Mouse (Mus musculus) adrenal gland, postnatal 4 days (tissue): ENCODE data around the gene Zfp992. TPM values are rescaled to one million over a fixed set of nuclear protein-coding genes. Genes with fewer than 3 reads are reported as not detected.
"Not testable (repeated sequence)": the region's sequence is repeated elsewhere in the genome, so short reads cannot be mapped to it uniquely, and the experiment has no call there.

Source experiments
- DNase-seq, 2 experiments: peaks; one replicate each; pipeline ENCODE4 v3.0.0; 2021 to 2022; ENCODE audit warnings: low spot score in 2 of 2, mixed read lengths in 2 of 2
- long read RNA-seq, 2 experiments: library from polyadenylated mRNA; stranded (forward); transcript quantifications; one replicate each; pipeline ENCODE4 v2.0.0; 2021
- total RNA-seq, 2 experiments: library from RNA; stranded (reverse); gene quantifications; 2 replicates each; pipeline ENCODE4 v1.2.3; 2021

Zfp992 gene
- 10 to 100 TPM; 12.0 to 13.9 TPM for total RNA-seq
- long read RNA-seq, experiment 1 = 0 reads
- long read RNA-seq, experiment 2, partial matches to known transcripts = 3 of 16 reads
- long read RNA-seq, experiment 2, other reads (novel, unspliced or antisense) = 13 of 16 reads

DNA sequence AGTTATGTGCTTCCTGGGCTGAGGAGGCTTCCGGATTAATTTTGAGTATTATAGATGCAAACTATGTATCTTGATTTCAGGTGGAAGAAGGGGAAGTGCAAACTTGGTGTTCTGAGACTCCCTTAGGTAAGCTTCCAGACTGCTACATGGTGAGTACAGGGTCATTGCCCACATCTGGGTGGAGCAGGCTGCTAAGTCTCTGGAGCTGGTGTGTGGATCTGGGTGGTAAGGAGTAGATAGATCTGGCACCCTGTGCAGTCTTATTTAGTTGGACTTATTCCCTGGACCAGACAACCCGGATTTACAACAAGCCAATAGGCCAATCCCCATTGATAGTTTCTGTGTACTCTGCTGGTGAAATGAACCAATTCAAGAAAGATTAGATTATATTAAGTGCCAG is at the start of gene Zfp992:
Gene Zfp992 (plus strand): TSS at position 74 of the 400 bp plus-strand sequence.
- DNase-seq = not testable (repeated sequence)

DNA sequence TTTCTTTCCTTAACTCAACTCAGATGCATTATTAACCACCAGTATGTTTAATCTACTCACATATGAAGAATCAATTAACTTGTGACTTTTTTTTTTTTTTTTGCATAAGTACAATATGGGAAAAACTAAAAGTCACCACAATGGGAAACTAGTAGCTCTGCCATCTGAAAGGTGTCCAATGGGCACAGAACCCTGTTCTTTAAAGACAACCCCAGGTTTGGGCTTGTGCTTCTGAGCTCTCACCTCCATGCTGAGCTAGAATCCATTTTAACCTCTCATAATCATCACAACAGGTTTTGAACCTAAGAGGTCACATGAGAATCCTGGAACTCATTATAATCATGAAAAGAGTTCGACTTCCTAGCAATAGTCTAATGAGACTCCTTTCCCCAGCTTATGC is 19.4 kb upstream of the Zfp992 start:
- DNase-seq = not testable (repeated sequence)

DNA sequence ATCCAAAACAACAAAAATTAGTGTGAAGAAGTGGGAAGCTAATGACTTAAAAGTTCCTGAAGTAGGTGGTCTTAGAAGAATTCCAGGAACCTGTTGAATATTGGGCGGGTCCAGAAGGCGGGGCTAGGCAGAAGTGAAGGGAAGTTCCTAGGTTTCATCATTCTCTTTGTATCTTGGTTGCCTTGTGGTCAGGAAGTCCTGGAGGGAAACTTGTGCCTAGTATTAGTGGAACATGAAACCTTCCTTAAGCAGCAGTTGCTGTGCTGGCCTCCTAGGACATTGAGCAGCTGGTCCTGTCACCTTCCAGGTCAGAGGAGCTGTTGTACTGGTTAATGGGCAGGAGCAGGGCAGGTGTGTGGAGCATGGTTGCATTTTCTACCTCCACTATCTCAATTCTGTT is 17.9 kb upstream of the Zfp992 start:
- DNase-seq = not testable (repeated sequence)

DNA sequence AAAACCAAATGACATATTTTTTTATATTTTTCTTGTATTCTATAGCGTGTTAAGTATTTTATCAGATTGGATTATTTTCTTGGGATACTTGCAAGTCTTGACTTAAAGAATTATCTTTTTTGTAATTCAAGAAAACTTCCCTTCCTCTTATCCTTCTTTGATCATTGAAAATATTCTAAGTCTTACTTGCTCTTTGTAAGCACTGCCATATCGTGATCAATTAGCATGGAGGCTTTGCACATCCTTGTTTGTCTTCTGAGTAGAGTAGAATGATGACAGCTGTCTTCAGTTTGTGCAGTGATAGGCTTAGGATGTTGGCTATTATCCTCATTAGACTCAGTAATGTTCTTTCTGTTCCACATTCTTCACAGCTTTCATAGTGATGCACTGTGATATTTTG is 13.3 kb upstream of the Zfp992 start:
- not testable (repeated sequence) for DNase-seq

- not testable (repeated sequence) for DNase-seq
Observed at GRCm38 (mm10) chr4:146437256-146437655, 11.6 kb upstream of the Zfp992 start.

DNA sequence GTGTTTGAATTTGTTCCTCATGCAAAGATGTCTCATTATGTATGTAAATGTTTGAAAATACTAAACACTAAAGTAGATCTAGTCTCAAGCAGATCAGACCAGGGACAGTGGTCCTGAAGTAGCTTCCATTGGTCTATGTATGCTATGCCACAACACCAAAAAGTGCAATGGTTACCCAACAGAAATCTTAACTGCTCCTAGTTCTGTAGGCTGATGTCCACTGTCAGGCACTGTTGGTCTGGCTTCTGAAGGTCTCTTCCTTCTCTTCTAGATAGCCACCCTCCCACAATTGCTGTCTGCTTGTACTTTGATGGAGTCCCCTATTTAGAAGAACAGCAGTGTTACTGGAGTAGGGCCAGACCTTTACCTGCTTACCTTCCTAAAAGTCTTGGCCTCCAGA is 4.5 kb upstream of the Zfp992 start:
- DNase-seq = not testable (repeated sequence)

DNA sequence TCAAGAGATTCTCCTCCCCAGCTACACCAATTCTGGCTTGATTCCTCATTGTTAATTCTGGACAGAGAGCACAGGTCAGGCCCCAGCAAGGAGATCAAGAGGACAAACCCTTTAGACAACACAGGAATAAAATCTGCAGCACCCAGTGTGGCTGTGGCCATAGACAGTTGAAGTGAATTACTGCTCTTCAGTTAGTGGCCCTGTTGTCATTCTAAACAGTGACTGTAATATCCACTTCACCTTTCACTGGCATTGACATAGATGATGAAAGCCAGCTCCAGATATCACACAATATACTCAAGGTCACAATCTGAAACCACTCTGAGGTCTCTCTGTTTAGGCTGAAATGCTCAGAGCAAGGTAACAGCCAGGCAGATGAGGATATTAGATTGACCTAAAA is 3.7 kb upstream of the Zfp992 start:
- DNase-seq = not testable (repeated sequence)

DNA sequence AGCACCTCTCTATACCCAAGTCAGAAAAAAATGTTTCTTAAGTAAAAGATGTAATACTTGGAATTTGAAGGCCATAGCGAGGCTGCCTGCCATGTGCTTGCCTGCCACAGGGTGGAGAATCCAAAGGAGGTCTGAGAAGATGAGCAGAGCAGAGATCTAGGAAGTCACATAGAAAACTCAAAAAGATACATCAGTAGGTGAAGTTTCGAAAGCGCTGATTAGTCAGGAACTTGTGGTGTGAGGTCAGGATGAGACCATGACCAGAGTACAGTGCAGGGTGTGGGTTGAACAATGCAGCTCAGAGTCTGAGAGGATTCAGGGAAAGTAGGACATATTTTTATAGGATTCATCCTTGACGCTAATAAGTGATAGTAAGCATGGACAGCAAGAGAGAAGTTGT is 2.7 kb upstream of the Zfp992 start:
- DNase-seq = not testable (repeated sequence)

DNA sequence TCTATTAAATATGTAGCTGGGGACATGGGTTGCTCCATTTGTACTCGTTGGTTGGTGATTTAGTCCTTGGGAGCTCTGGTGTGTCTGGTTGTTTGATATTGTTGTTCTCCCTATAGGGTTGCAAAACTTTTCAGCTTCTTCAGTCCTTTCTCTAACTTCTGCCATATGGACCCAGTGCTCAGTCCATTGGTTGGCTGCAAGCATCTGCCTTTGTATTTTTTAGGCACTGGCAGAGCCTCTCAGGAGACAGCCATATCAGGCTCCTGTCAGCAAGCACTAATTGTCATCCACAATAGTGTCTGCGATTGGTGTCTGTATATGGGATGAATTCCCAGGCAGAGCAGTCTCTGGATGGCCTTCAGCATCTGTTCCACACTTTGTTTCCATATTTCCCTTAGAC is 1.8 kb upstream of the Zfp992 start:
- DNase-seq = not testable (repeated sequence)

DNA sequence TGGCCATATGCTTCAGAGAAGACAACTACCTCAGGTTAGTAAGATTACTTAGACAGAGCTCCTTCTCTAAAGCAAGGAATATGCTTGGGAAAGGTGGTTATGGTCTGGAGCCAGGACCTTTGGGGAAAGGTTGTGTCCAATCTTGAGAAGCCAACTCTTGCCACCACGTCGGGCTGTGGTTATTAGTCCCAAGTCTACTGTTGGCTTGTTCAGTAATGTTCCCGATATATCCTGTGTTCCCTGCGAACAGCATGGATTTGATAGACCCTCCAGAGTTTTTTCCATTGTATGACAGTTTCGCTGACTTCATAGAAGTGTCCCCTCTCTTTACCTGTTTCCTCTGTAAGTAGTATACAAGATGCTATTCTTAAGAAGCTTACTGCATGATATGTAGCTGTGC is 888 bp downstream of the Zfp992 start:
- not testable (repeated sequence) for DNase-seq

GRCm38 (mm10) chr4:146452576-146452975 is 3.8 kb downstream of the Zfp992 start:
- not testable (repeated sequence) for DNase-seq

DNA sequence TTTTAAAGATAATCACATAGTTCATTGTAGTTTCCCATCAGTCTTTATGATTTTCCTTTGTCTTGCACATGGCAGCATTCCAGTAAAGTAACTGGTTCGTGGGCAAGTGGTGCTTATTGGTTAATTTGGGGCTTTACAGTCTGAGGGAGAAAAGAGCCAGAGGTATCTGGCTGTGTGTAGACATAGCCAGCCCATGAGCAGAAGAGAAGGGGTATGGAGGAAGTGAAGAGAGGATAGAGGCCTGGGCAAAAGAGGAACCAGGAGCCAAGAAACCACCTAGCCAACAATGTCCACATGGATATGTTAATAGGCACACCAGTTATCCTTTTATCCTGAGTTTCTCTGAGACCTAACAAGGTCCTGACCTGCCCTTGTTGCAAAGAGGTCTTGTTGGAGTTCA is 5.3 kb downstream of the Zfp992 start:
- not testable (repeated sequence) for DNase-seq

DNA sequence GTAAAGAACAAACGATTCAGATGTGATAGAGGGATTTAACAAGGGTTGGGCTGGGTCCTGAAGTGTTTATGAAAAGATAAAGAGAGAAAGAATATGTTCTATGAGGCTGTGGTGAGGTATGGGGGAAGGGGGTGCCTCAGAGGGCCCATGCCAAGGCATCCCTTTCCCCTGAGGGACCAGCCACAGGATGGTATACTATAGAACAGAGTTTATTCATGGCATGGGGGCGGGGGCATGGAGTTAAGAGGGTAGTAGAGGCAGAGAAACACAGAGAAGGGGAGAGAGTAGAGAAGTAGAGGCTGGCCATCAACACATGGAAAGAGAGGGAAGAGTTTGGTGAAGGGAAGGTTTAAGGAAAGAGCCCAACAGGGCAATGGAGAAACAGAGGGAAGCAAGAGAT is 6.1 kb downstream of the Zfp992 start:
- no peak for DNase-seq

GRCm38 (mm10) chr4:146455321-146455721 is 6.5 kb downstream of the Zfp992 start:
- DNase-seq = no peak

- no peak for DNase-seq
Observed at GRCm38 (mm10) chr4:146456061-146456726, 7.4 kb downstream of the Zfp992 start.

GRCm38 (mm10) chr4:146457126-146457525 is 8.3 kb downstream of the Zfp992 start:
- no peak for DNase-seq

DNA sequence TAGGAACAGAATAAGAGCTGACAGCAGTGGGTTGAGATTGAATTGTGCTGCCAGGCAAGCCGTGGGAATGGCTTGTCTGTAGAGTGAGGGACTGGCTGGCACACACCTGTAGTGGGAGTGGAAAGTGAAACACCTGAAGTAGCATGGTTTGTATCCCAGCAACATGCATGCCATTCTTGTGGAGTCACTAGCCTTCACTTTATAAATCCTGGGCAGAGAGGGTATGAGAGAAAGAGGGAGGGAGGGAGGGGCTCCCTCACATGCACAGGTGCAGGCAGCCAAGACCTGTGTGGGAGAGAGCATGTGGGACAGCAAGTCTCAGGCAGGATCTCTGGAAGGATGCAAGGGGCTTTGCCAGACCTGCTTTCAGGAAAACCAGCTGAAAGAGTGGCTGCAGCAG is 8.9 kb downstream of the Zfp992 start:
- DNase-seq = no peak

DNA sequence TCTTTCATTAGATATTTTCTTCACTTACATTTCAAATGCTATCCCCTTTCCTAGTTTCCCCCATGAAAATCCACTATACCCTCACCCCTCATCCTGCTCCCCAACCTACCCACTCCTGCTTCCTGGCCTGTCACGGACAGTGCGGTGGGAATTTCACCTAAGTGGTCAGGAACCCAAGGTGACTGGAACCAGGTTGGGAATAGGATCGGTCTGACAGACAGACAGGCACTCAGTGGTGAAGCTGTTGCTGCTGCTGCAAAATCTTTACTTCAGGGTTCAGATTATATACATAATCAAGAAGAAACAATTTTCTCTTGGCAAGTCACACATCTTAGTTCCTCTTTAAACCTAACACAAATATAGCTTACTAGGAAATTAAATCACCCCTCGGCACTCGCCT is 11.0 kb downstream of the Zfp992 start:
- not testable (repeated sequence) for DNase-seq

- not testable (repeated sequence) for DNase-seq
Observed at GRCm38 (mm10) chr4:146460685-146461084, 11.9 kb downstream of the Zfp992 start.

DNA sequence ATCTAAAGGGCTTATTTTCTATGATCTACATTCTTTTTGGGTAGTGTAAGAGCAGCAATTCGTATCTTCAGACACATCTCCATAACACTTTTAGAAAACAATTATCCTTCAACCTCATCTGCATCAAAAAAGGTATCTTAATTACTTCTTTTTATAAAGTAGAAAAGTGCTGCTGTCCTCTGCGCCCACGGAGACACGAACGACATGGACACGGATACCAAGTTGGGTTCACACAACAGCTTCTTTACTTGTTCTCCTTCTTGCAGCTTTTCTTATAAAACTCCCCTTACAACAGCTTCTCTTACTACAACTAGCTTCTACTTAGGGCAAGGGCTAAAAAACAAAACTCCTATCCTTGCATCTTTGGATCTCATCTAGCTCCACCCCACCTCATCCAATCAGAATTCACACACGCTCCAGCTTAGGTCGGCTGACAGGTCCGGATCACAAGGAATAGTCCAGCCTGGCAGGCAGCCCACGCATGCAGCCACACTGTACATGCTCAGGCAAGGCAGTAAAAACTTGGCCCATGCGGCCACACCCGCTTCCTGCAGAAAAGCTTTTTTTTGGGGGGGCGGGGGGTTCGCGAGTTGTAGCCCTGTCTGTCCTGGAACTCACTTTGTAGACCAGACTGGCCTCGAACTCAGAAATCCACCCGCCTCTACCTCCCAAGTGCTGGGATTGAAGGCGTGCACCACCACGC is 15.0 kb downstream of the Zfp992 start:
- not testable (repeated sequence) for DNase-seq

DNA sequence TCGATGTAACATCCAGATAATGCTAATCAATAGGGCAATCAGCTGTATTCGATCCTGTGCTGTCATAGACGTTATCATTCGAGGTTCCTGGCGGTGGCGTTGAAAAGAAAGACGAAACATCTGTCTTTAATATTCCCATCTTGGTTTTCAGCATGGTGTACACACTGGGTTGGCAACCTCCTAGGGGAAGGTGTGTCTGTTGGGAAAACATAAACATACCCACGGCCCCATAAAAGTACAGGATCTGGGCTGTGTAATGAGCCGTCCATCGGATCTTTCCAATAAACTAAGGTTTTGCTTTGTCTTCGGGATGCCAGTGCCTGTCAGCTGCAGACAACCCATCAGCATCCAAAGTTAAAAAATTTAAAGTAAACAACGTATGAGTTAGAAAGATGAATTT is 21.2 kb downstream of the Zfp992 start:
- not testable (repeated sequence) for DNase-seq

DNA sequence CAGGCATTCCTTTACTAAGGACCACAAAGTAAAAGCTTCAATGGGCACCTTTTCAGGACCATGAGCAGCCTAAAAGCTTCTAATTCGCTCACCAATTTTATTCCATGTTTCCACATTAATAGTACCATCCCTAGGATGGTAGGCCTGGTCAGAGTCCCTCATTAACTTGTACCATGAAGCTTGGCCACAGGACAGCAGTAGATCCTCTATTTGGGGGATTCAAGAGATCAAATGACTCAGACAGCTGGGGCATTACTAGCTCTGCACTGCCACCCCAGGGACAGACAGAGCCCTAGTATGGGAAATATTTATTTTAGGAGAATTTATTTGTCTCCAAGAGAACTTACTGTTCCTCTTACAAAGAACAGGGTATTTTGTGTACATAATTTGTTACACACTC is 25.4 kb downstream of the Zfp992 start:
- not testable (repeated sequence) for DNase-seq
